Mouse (Mus musculus) leukemia stem cell, adult 10-12 weeks (primary cell): Measurements from ENCODE around the gene Pfas. TPM values are rescaled to one million over a fixed set of nuclear protein-coding genes. Genes with fewer than 3 reads are reported as not detected.

Experiments used
- polyA plus RNA-seq: library from polyadenylated mRNA; stranded (reverse); fragments of >175 nt; gene quantifications from 2 replicates; pipeline ENCODE4 v1.2.3, GENCODE M21; 2012; ENCODE audit warnings: low replicate concordance

Gene Pfas
- polyA plus RNA-seq = 16.5 and 37.1 TPM in 2 replicates

GRCm38 (mm10) chr11:69008182-69009121, at the start of gene Pfas:
Pfas (minus strand) TSS chr11:69008460.

GRCm38 (mm10) chr11:69045531-69046394, 37.5 kb upstream of the Pfas start, which contains the start of gene Aurkb:
Aurkb (plus strand) TSS chr11:69045647.

GRCm38 (mm10) chr11:69015644-69016441, 7.6 kb upstream of the Pfas start, which contains the start of gene Ctc1:
Ctc1 (plus strand) TSS chr11:69015911.

GRCm38 (mm10) chr11:68975085-68975484, 33.2 kb downstream of the Pfas start, which contains the start of gene Rangrf:
Rangrf (minus strand) TSS chr11:68975185.

GRCm38 (mm10) chr11:68967337-68968282, 40.6 kb downstream of the Pfas start, which contains the start of gene Slc25a35:
Slc25a35 (plus strand) TSS chr11:68968131.

GRCm38 (mm10) chr11:68957308-68957707, 51.0 kb downstream of the Pfas start, which contains the start of gene Arhgef15:
Arhgef15 (minus strand) TSS chr11:68957480.

Other genes starting within 250 kb of the Pfas start
- gene Ndel1, start 136.6 kb downstream of the Pfas start, polyA plus RNA-seq = 50.9 and 83.2 TPM in 2 replicates
- gene Rnf222, start 119.9 kb downstream of the Pfas start, polyA plus RNA-seq = 0.11 TPM in 1 of 2 replicates, not detected in the other
- 24.0 and 24.7 TPM in 2 replicates for gene Rpl26, start 106.9 kb downstream of the Pfas start, polyA plus RNA-seq
- not detected in 2 replicates for gene Odf4, start 81.4 kb downstream of the Pfas start, polyA plus RNA-seq
- 3.3 and 5.0 TPM in 2 replicates for gene Arhgef15, start 51.0 kb downstream of the Pfas start, polyA plus RNA-seq
- 2.5 and 3.8 TPM in 2 replicates for gene Slc25a35, start 40.3 kb downstream of the Pfas start, polyA plus RNA-seq
- gene Rangrf, start 33.3 kb downstream of the Pfas start, polyA plus RNA-seq = 7.2 and 18.7 TPM in 2 replicates
- gene Ctc1, start 7.5 kb upstream of the Pfas start, polyA plus RNA-seq = 21.6 and 80.9 TPM in 2 replicates
- gene Aurkb, start 37.2 kb upstream of the Pfas start, polyA plus RNA-seq = 238 and 240 TPM in 2 replicates
- gene Borcs6, start 51.3 kb upstream of the Pfas start, polyA plus RNA-seq = 21.2 and 47.5 TPM in 2 replicates
- gene Tmem107, start 62.3 kb upstream of the Pfas start, polyA plus RNA-seq = 75.9 and 115 TPM in 2 replicates
- gene Vamp2, start 80.0 kb upstream of the Pfas start, polyA plus RNA-seq = 88.7 and 137 TPM in 2 replicates
- 33.5 and 34.6 TPM in 2 replicates for gene Per1, start 86.8 kb upstream of the Pfas start, polyA plus RNA-seq
- gene Hes7, start 111.9 kb upstream of the Pfas start, polyA plus RNA-seq = 0.37 TPM in 1 of 2 replicates, not detected in the other
- gene 9130213A22Rik, start 114.1 kb upstream of the Pfas start, polyA plus RNA-seq = not detected in 2 replicates
- not detected in 2 replicates for gene Aloxe3, start 117.4 kb upstream of the Pfas start, polyA plus RNA-seq
- not detected in 2 replicates for gene Alox12b, start 148.5 kb upstream of the Pfas start, polyA plus RNA-seq
- gene Alox8, start 189.4 kb upstream of the Pfas start, polyA plus RNA-seq = 0.09 and 0.28 TPM in 2 replicates
- gene Gucy2e, start 228.6 kb upstream of the Pfas start, polyA plus RNA-seq = 0.02 TPM in 1 of 2 replicates, not detected in the other